Mouse (Mus musculus): ENCODE data around the gene 2010111I01Rik.
"Not testable (repeated sequence)": the region's sequence is repeated elsewhere in the genome, so short reads cannot be mapped to it uniquely, and the experiment has no call there.

The 2010111I01Rik gene

GRCm38 (mm10) chr13:63075331-63075855 is 110.7 kb downstream of the 2010111I01Rik start:
- no peak for DNase-seq (ENCODE audit: low spot score)

GRCm38 (mm10) chr13:63080191-63080590 is 115.5 kb downstream of the 2010111I01Rik start:
- DNase-seq (ENCODE audit: low spot score), result no peak

- no peak for DNase-seq (ENCODE audit: low spot score)
These were observed 116.1 kb downstream of the 2010111I01Rik start for GRCm38 (mm10) chr13:63080823-63081222.

- no peak for DNase-seq (ENCODE audit: low spot score)
These were observed 118.0 kb downstream of the 2010111I01Rik start for GRCm38 (mm10) chr13:63082555-63083136.

- DNase-seq (ENCODE audit: low spot score), result not testable (repeated sequence)
These were observed 118.4 kb downstream of the 2010111I01Rik start for GRCm38 (mm10) chr13:63083139-63083538.

- no peak for DNase-seq (ENCODE audit: low spot score)
These were observed 119.0 kb downstream of the 2010111I01Rik start for GRCm38 (mm10) chr13:63083663-63084062.

- no peak for DNase-seq (ENCODE audit: low spot score)
These were observed 123.4 kb downstream of the 2010111I01Rik start for GRCm38 (mm10) chr13:63087865-63088683.

- no peak for DNase-seq (ENCODE audit: low spot score)
These were observed 124.8 kb downstream of the 2010111I01Rik start for GRCm38 (mm10) chr13:63089513-63089912.

GRCm38 (mm10) chr13:63091246-63091645 is 126.6 kb downstream of the 2010111I01Rik start:
- no peak for DNase-seq (ENCODE audit: low spot score)

- no peak for DNase-seq (ENCODE audit: low spot score)
These were observed 127.6 kb downstream of the 2010111I01Rik start for GRCm38 (mm10) chr13:63092299-63092698.

GRCm38 (mm10) chr13:63092874-63093273 is 128.2 kb downstream of the 2010111I01Rik start:
- DNase-seq (ENCODE audit: low spot score), result no peak

GRCm38 (mm10) chr13:63093636-63094035 is 128.9 kb downstream of the 2010111I01Rik start:
- DNase-seq (ENCODE audit: low spot score), result no peak

GRCm38 (mm10) chr13:63094317-63095131 is 129.8 kb downstream of the 2010111I01Rik start:
- no peak for DNase-seq (ENCODE audit: low spot score)

GRCm38 (mm10) chr13:63096764-63097163 is 132.1 kb downstream of the 2010111I01Rik start:
- DNase-seq (ENCODE audit: low spot score), result no peak

- DNase-seq (ENCODE audit: low spot score), result no peak
These were observed 132.8 kb downstream of the 2010111I01Rik start for GRCm38 (mm10) chr13:63097440-63097930.

- no peak for DNase-seq (ENCODE audit: low spot score)
These were observed 137.1 kb downstream of the 2010111I01Rik start for GRCm38 (mm10) chr13:63101761-63102160.

- no peak for DNase-seq (ENCODE audit: low spot score)
These were observed 138.3 kb downstream of the 2010111I01Rik start for GRCm38 (mm10) chr13:63102848-63103585.

- DNase-seq (ENCODE audit: low spot score), result no peak
These were observed 141.9 kb downstream of the 2010111I01Rik start for GRCm38 (mm10) chr13:63106574-63106973.

GRCm38 (mm10) chr13:63108601-63109000 is 143.9 kb downstream of the 2010111I01Rik start:
- no peak for DNase-seq (ENCODE audit: low spot score)

GRCm38 (mm10) chr13:63111297-63112042 is 146.8 kb downstream of the 2010111I01Rik start:
- DNase-seq (ENCODE audit: low spot score), result no peak
